Mouse (Mus musculus) liver, embryonic 14.5 days (tissue): ENCODE results near the gene Gas2l3.
A peak's percentile ranks its signal among the peaks of the same experiment; 100 is the strongest.

Source experiments
- CTCF ChIP-seq: IDR thresholded peaks from 2 replicates; pipeline ENCODE4 v1.5.1; 2016; ENCODE audit warnings: antibody characterized with exemption, low read depth, control low read depth
- EP300 ChIP-seq: IDR thresholded peaks from 2 replicates; pipeline ENCODE4 v1.6.1; 2016; ENCODE audit warnings: antibody characterized with exemption, low read depth

DNA sequence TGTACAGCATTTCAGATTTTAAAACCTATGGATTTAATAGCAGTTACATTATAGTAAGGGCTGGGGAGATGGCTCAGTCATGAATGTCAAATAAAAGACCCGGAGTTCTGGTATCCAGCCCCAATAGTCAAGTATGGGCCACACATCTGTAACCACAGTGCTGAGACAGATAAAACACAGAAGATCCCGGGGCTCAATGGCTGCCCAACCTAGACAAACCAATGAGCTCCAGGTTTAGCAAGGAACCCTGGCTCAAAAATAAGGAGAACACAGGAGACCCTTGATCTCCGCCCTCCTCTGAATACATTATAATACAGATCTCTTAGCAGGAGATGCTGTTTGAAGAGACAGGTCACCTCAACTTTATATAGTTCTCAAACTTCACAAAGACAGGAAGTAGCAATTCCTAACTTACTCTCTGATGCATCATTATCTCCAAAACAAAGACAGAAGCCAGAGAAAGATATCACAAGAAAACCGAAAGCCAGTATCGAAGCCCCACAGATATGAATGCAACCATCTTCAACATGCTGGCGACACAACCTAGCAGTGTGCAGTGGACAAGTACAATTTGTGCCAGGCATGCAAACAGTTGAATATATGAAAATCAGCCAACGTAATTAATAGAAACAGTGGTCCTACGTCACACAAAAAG, 21.1 kb downstream of the Gas2l3 start:
- TF ChIP-seq CTCF (no peak), EP300 (peak; percentile 80)
